In the genomic region with DNA sequence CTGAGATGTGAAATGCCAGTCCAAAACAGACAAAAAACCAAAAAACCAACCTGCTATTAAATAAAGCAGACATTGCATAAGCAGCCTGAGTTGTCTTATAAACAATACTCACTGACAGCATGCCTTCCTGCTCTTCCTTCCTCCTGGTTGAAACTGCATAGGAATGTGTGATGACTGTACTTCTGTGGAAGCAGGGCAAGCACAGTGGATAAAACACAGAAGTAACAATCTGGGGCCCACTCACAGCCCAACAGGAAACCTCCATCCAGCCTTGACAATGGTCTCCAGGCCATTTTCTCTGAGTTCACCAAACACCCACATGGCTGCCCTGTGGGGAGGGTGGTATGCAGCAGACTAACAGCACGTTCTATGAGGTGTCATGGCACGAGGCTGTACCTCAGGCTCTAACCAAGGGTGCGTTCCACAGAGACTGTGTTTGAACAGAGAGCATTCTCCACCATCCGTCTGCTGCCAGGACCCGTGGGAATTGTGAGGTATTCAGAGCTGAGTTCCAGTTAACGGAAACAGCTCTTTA, we compare ENCODE assay signal across 13 mouse cellular contexts. TPM values are rescaled to one million over a fixed set of nuclear protein-coding genes. Genes with fewer than 3 reads are reported as not detected.
A peak's percentile ranks its signal among the peaks of the same experiment; 100 is the strongest.
DNase-seq lines count a peak whose midpoint lies in the region; ATAC-seq and TF ChIP-seq lines count a peak whose summit lies in the region.
"Had no signal": no experiment of that assay in that cellular context is flagged by ENCODE, and none has a peak within 500 bp of the region (broad histone marks: within the 10 kb centered on the region; RNA-seq: fewer than 3 reads in every experiment).

No protein-coding gene starts in this region.

- no peak for DNase-seq in embryonic facial prominence, embryonic 10.5 days (ENCODE audit: low spot score)
- no peak for DNase-seq in hindbrain, embryonic 10.5 days (ENCODE audit: low spot score)
- DNase-seq in lung, postnatal 0 days (ENCODE audit: low spot score) = peak; percentile 37
- no peak for DNase-seq in lung, postnatal 4 days
- DNase-seq in induced T-regulatory cell, adult 2 months (ENCODE audit: low read depth) = peak; percentile 65
- no peak for DNase-seq in cerebellum, postnatal 14 days
- DNase-seq: adrenal gland, postnatal 10 days; cerebellum, postnatal 10 days; kidney, adult 9 months; liver, embryonic 13.5 days had no signal

- no peaks in the 10 kb centered on the region for H3K9me3 ChIP-seq in embryonic facial prominence, embryonic 12.5 days
- no peaks in the 10 kb centered on the region for H3K9me3 ChIP-seq in embryonic facial prominence, embryonic 10.5 days
- no peaks in the 10 kb centered on the region for H3K9me3 ChIP-seq in hindbrain, embryonic 13.5 days
- no peaks in the 10 kb centered on the region for H3K9me3 ChIP-seq in hindbrain, embryonic 10.5 days
- H3K9me3 ChIP-seq in lung, postnatal 0 days (ENCODE audit: low read length) = no peaks in the 10 kb centered on the region
- H3K9me3 ChIP-seq: forebrain, embryonic 12.5 days; liver, embryonic 13.5 days had no signal

- 0 out of 2 replicates have a peak, but pooled peaks have one; percentile 11 for TF ChIP-seq EP300 in lung, postnatal 0 days (IDR thresholded peaks at IDR 0.05)

- no peaks in the 10 kb centered on the region for H3K27me3 ChIP-seq in embryonic facial prominence, embryonic 12.5 days
- H3K27me3 ChIP-seq in embryonic facial prominence, embryonic 10.5 days (replicated peaks; ENCODE audit: low read depth, poor library complexity, severe bottlenecking) = no peaks in the 10 kb centered on the region
- no peaks in the 10 kb centered on the region for H3K27me3 ChIP-seq in hindbrain, embryonic 13.5 days
- H3K27me3 ChIP-seq in hindbrain, embryonic 10.5 days (ENCODE audit: insufficient read depth, poor library complexity, severe bottlenecking) = no peaks in the 10 kb centered on the region
- H3K27me3 ChIP-seq in lung, postnatal 0 days (replicated peaks; ENCODE audit: insufficient read depth, low read length) = no peaks in the 10 kb centered on the region
- H3K27me3 ChIP-seq: liver, embryonic 13.5 days had no signal

- H3K27ac ChIP-seq in embryonic facial prominence, embryonic 12.5 days = peak overlapping the region; percentile 38; the same call in 1 of the 2 replicates
- H3K27ac ChIP-seq in embryonic facial prominence, embryonic 10.5 days (replicated peaks) = no peak overlapping the region
- no peak overlapping the region for H3K27ac ChIP-seq in hindbrain, embryonic 13.5 days
- no peak overlapping the region for H3K27ac ChIP-seq in hindbrain, embryonic 10.5 days
- no peak overlapping the region for H3K27ac ChIP-seq in lung, postnatal 0 days (ENCODE audit: low read length)
- H3K27ac ChIP-seq: forebrain, embryonic 12.5 days; liver, embryonic 13.5 days had no signal

- ATAC-seq in embryonic facial prominence, embryonic 12.5 days (ENCODE audit: insufficient number of reproducible peaks, insufficient read depth, low FRiP score, low TSS enrichment) = no peak
- no peak for ATAC-seq in hindbrain, embryonic 13.5 days (ENCODE audit: low FRiP score)
- ATAC-seq in lung, postnatal 0 days = peak; percentile 33

- no peak overlapping the region for H3K4me3 ChIP-seq in embryonic facial prominence, embryonic 12.5 days
- no peak overlapping the region for H3K4me3 ChIP-seq in embryonic facial prominence, embryonic 10.5 days
- no peak overlapping the region for H3K4me3 ChIP-seq in hindbrain, embryonic 13.5 days
- H3K4me3 ChIP-seq in hindbrain, embryonic 10.5 days = no peak overlapping the region
- no peak overlapping the region for H3K4me3 ChIP-seq in lung, postnatal 0 days (ENCODE audit: low read depth, low read length)
- H3K4me3 ChIP-seq: forebrain, embryonic 12.5 days; liver, embryonic 13.5 days had no signal

- TF ChIP-seq CTCF in lung, postnatal 0 days (IDR thresholded peaks at IDR 0.05) = no peak

- no peaks in the 10 kb centered on the region for H3K36me3 ChIP-seq in embryonic facial prominence, embryonic 12.5 days
- H3K36me3 ChIP-seq in embryonic facial prominence, embryonic 10.5 days (replicated peaks) = no peaks in the 10 kb centered on the region
- H3K36me3 ChIP-seq in hindbrain, embryonic 13.5 days = no peaks in the 10 kb centered on the region
- no peaks in the 10 kb centered on the region for H3K36me3 ChIP-seq in hindbrain, embryonic 10.5 days
- no peaks in the 10 kb centered on the region for H3K36me3 ChIP-seq in lung, postnatal 0 days (ENCODE audit: insufficient read depth, low read length)
- H3K36me3 ChIP-seq: forebrain, embryonic 12.5 days; liver, embryonic 13.5 days had no signal

- H3K4me2 ChIP-seq in embryonic facial prominence, embryonic 12.5 days (replicated peaks) = no peak overlapping the region
- H3K4me2 ChIP-seq in hindbrain, embryonic 13.5 days = no peak overlapping the region
- no peak overlapping the region for H3K4me2 ChIP-seq in lung, postnatal 0 days (replicated peaks; ENCODE audit: low read depth, low read length)
- H3K4me2 ChIP-seq: forebrain, embryonic 12.5 days; liver, embryonic 13.5 days had no signal

- 58% methylated on average over 6 of the region's 6 CpGs for WGBS in embryonic facial prominence, embryonic 12.5 days
- 69% methylated on average over 6 of the region's 6 CpGs for WGBS in embryonic facial prominence, embryonic 10.5 days
- WGBS in hindbrain, embryonic 13.5 days = 60% methylated on average over 6 of the region's 6 CpGs
- WGBS in hindbrain, embryonic 10.5 days = 69% methylated on average over 6 of the region's 6 CpGs
- WGBS in lung, postnatal 0 days = 35% methylated on average over 6 of the region's 6 CpGs

- no peak overlapping the region for H3K9ac ChIP-seq in embryonic facial prominence, embryonic 12.5 days
- H3K9ac ChIP-seq in hindbrain, embryonic 13.5 days = peak overlapping the region; percentile 29; the same call in 1 of the 2 replicates
- H3K9ac ChIP-seq in lung, postnatal 0 days (replicated peaks; ENCODE audit: low read depth) = no peak overlapping the region
- H3K9ac ChIP-seq: forebrain, embryonic 12.5 days; liver, embryonic 13.5 days had no signal

- H3K4me1 ChIP-seq in embryonic facial prominence, embryonic 12.5 days = peaks cover 22% of the 10 kb centered on the region
- peaks cover 31% of the 10 kb centered on the region for H3K4me1 ChIP-seq in embryonic facial prominence, embryonic 10.5 days
- peaks cover 16% of the 10 kb centered on the region for H3K4me1 ChIP-seq in hindbrain, embryonic 13.5 days (replicated peaks)
- peaks cover 20% of the 10 kb centered on the region for H3K4me1 ChIP-seq in hindbrain, embryonic 10.5 days (replicated peaks)
- H3K4me1 ChIP-seq in lung, postnatal 0 days (ENCODE audit: insufficient read depth, low read depth, low read length) = no peaks in the 10 kb centered on the region; the same call in 1 of the 2 replicates

RNA-seq across cellular contexts. Expression of a gene that starts 26.0 kb away (rescaled TPM):
- polyA plus RNA-seq in embryonic facial prominence, embryonic 12.5 days (2016; fragmentation: Nextera tagmentation; extraction: Ambion mirVana) = 20.4 and 21.5 TPM in 2 replicates
- 15.5 and 15.8 TPM in 2 replicates for polyA plus RNA-seq in embryonic facial prominence, embryonic 10.5 days (2016; fragmentation: Nextera tagmentation; extraction: Ambion mirVana)
- polyA plus RNA-seq in hindbrain, embryonic 13.5 days (2015; fragmentation: Nextera tagmentation; extraction: Ambion mirVana) = 24.0 and 24.4 TPM in 2 replicates
- 13.9 and 23.0 TPM in 2 replicates for polyA plus RNA-seq in hindbrain, embryonic 10.5 days (2016; fragmentation: Nextera tagmentation; extraction: Ambion mirVana)
- polyA plus RNA-seq in lung, postnatal 0 days (2015; fragmentation: Nextera tagmentation; extraction: Ambion mirVana) = 19.4 and 19.5 TPM in 2 replicates

Comparison
In these comparisons a context has a peak if more than half of its experiments do, and no peak if none do; other contexts are left out.
1. DNase-seq: peak in lung, postnatal 0 days (single experiment) and induced T-regulatory cell, adult 2 months (single experiment); none in embryonic facial prominence, embryonic 10.5 days (single experiment), hindbrain, embryonic 10.5 days (single experiment), lung, postnatal 4 days (0 of 2) and cerebellum, postnatal 14 days (0 of 2).